Mouse (Mus musculus) limb, embryonic 13.5 days (tissue): Measurements from ENCODE around the gene Tomm7. TPM values are rescaled to one million over a fixed set of nuclear protein-coding genes. Genes with fewer than 3 reads are reported as not detected.
"Not testable (repeated sequence)": the region's sequence is repeated elsewhere in the genome, so short reads cannot be mapped to it uniquely, and the experiment has no call there.

Experiments used
- ATAC-seq: fragments of 200-750 bp; cut with Nextera tagmentation; 2 replicates; pipeline ENCODE4 v1.8.0; 2017; ENCODE audit warnings: low read depth, moderate number of reproducible peaks, moderate TSS enrichment; ENCODE audit not compliant: low FRiP score
- H3K27ac ChIP-seq: fragments of 300-500 bp; sonication (generic); 2 replicates; pipeline ENCODE4 v1.5.1; 2015; ENCODE audit warnings: inconsistent platforms, mild to moderate bottlenecking, moderate library complexity
- H3K27me3 ChIP-seq: fragments of 300-500 bp; sonication (generic); 2 replicates; pipeline ENCODE4 v1.6.1; 2015; ENCODE audit warnings: mild to moderate bottlenecking, inconsistent platforms
- H3K36me3 ChIP-seq: fragments of 300-500 bp; sonication (generic); 2 replicates; pipeline ENCODE4 v1.6.1; 2015; ENCODE audit warnings: inconsistent platforms, mild to moderate bottlenecking, moderate library complexity
- H3K4me1 ChIP-seq: fragments of 300-500 bp; sonication (generic); 2 replicates; pipeline ENCODE4 v1.6.1; 2015; ENCODE audit warnings: inconsistent platforms
- H3K4me2 ChIP-seq: fragments of 300-500 bp; sonication (generic); replicated peaks from 2 replicates; pipeline ENCODE4 v1.6.1; 2015; ENCODE audit warnings: inconsistent platforms, mild to moderate bottlenecking, moderate library complexity
- H3K4me3 ChIP-seq: fragments of 300-500 bp; sonication (generic); 2 replicates; pipeline ENCODE4 v1.5.1; 2015; ENCODE audit warnings: moderate library complexity, mild to moderate bottlenecking, inconsistent platforms
- H3K9ac ChIP-seq: fragments of 300-500 bp; sonication (generic); 2 replicates; pipeline ENCODE4 v1.6.1; 2015; ENCODE audit warnings: mild to moderate bottlenecking, inconsistent platforms
- H3K9me3 ChIP-seq: fragments of 300-500 bp; sonication (generic); 2 replicates; pipeline ENCODE4 v1.6.1; 2016; ENCODE audit warnings: inconsistent platforms
- WGBS: fragments of 180-500 bp; shearing (Covaris S2); methylation state at CpG from one replicate; pipeline ENCODE4 v1.1.7; 2015; 5-methylcytosine and 5-hydroxymethylcytosine counted together
- polyA plus RNA-seq: library from polyadenylated mRNA; unstranded; fragments of >200 nt; fragmentation: Nextera tagmentation; extraction: Ambion mirVana; gene quantifications from 2 replicates; pipeline ENCODE4 v1.2.1, GENCODE M21; 2015

The Tomm7 gene
- polyA plus RNA-seq, 1 experiment from 2014 or later: 108 TPM

DNA sequence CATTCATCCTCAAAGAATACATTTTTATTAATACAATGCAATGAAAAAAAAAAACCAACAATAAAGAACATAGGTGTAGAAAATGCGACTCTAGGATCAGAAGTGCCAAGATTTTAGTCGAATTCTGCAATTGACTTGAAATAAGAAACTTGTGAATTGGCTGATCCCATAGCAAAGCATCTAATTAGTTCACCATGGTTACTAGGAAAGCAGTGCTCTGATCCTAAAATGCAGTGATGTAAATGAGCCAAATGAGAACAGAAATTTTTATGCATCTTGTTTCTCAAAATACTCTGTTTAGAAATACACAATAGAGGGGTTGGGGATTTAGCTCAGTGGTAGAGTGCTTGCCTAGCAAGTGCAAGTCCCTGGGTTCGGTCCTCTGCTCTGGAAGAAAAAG lies 1.2 kb upstream of the Tomm7 start:
- Histone ChIP-seq H3K4me2 (peak overlapping the region; percentile 80), H3K9ac (no peak overlapping the region), H3K36me3 (0 out of 2 replicates have a peak, but pooled peaks cover 7% of the 10 kb centered on the region), H3K27me3 (no peaks in the 10 kb centered on the region), H3K9me3 (no peaks in the 10 kb centered on the region), H3K4me3 (peak overlapping the region; percentile 73; the same call in 1 of the 2 replicates), H3K4me1 (peaks cover 20% of the 10 kb centered on the region), H3K27ac (no peak overlapping the region)
- WGBS: 85% methylated on average over 3 of the region's 3 CpGs
- no peak for ATAC-seq

DNA sequence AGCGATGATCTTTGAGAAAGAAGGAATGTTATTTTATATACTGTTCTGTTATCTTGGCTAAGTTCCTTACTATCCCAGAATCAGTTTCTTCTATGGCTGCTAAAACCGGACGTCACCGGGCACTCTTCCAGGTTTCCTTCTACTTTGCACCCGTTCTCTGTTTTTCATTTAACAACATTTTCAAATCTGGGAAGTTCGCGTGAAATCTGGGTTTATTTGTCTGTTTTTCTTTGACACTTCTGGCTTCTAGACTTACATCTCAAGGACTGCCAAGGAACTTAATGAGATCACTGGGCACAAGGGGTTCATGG lies 525 bp upstream of the Tomm7 start:
- Histone ChIP-seq H3K27ac (peak overlapping the region; percentile 84), H3K4me3 (peak overlapping the region; percentile 73), H3K27me3 (no peaks in the 10 kb centered on the region), H3K4me1 (peaks cover 20% of the 10 kb centered on the region), H3K9me3 (no peaks in the 10 kb centered on the region), H3K4me2 (peak overlapping the region; percentile 80), H3K9ac (peak overlapping the region; percentile 84), H3K36me3 (0 out of 2 replicates have a peak, but pooled peaks cover 8% of the 10 kb centered on the region)
- WGBS: 19% methylated on average over 7 of the region's 7 CpGs
- ATAC-seq: peak; percentile 22; the same call in 1 of the 2 replicates

DNA sequence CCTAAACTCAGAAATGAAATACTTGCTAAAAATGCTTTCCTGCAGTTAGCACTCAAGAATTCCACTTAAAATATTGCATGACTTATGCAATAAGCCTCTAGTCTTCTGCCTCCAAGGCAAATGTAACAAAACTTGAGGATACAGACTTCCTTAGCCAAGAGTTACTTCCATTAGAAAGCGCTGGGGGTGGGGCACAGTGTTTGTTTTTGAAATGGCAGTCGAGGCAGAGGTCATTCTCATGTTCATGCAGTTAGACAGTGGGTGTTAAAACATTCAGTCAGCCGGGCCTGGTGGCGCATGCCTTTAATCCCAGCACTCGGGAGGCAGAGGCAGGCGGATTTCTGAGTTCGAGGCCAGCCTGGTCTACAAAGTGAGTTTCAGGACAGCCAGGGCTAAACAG lies 5.8 kb downstream of the Tomm7 start:
- WGBS: 91% methylated on average over 7 of the region's 7 CpGs
- Histone ChIP-seq H3K4me2 (no peak overlapping the region), H3K9ac (no peak overlapping the region), H3K4me3 (no peak overlapping the region), H3K27ac (no peak overlapping the region), H3K36me3 (peaks cover 15% of the 10 kb centered on the region), H3K27me3 (0 out of 2 replicates have a peak, but pooled peaks cover under 1% of the 10 kb centered on the region), H3K9me3 (no peaks in the 10 kb centered on the region), H3K4me1 (peaks cover 11% of the 10 kb centered on the region)
- no peak for ATAC-seq

DNA sequence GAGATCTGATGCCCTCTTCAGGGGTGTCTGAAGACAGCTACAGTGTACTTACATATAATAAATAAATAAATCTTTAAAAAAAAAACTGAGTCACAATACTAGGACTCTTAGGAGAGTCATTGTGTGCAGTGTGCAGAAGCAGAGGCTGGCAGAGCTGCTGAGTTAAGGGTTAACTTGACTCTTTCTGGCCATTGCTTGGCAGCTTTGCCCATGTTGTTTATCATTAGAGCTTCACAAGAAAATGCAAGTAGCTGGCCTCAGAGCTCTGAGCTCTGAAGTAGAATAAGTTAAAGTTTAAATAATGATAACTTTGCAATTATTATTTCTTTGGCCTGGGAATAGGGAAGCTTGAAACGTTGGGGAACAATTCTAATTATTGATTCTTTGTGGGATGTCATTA lies 8.3 kb downstream of the Tomm7 start:
- not testable (repeated sequence) for H3K4me1 ChIP-seq, H3K4me3 ChIP-seq, H3K9ac ChIP-seq, H3K27ac ChIP-seq, ATAC-seq, H3K9me3 ChIP-seq, H3K4me2 ChIP-seq
- WGBS: 74% methylated on average over 1 of the region's 1 CpGs
- Histone ChIP-seq H3K36me3 (peaks cover 11% of the 10 kb centered on the region), H3K27me3 (peaks cover 18% of the 10 kb centered on the region)

DNA sequence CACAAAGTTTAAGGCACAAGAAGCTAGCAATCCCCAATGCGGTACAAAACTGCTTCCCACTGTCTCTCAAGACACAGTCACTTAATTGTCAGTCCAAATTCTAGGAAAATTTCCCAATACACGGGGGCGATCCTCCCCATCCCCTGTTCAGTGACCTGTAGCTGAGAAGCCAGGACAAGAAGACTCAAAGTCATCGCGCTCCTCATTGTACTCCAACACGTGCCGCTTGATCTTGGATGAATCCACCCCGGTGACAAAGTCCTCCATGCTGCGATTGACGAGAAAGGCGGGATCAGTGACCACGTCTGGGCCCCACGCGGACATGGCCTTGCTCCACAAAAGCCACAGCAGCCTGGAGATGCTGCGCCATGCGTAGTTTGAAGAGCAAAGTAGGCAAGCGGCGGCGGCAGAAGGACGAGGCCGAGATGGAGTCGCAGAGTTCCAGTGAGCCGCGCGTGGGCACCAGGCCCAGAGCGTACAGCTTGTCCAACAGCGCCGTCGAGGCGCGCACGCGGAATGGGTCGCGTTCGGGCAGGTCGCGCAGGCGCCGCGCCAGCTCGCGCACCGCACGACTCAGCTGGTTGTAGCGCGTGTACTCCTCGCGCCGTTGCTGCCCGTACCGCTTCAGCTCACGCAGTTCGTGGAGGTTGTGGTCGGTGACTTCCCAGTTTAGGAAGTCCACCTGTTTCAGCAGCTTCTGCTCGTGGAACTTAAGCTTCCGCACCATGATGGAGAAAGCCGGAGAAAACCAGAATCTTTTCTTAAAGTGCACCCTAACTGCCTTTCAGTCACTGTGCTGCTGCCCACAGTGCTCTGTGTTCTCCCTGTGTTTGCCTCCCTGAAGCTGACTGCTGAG lies 12.8 kb downstream of the Tomm7 start:
- H3K9ac ChIP-seq: 0 out of 2 replicates have a peak overlapping the region, but pooled peaks have one; percentile 25
- peaks cover 4% of the 10 kb centered on the region; the same call in 1 of the 2 replicates for H3K4me1 ChIP-seq
- no peak overlapping the region for H3K27ac ChIP-seq
- H3K4me3 ChIP-seq: peak overlapping the region; percentile 28
- peaks cover 31% of the 10 kb centered on the region for H3K27me3 ChIP-seq
- H3K4me2 ChIP-seq: peak overlapping the region; percentile 53
- no peak for ATAC-seq
- no peaks in the 10 kb centered on the region for H3K36me3 ChIP-seq
- no peaks in the 10 kb centered on the region for H3K9me3 ChIP-seq
- WGBS: 37% methylated on average over 58 of the region's 58 CpGs

DNA sequence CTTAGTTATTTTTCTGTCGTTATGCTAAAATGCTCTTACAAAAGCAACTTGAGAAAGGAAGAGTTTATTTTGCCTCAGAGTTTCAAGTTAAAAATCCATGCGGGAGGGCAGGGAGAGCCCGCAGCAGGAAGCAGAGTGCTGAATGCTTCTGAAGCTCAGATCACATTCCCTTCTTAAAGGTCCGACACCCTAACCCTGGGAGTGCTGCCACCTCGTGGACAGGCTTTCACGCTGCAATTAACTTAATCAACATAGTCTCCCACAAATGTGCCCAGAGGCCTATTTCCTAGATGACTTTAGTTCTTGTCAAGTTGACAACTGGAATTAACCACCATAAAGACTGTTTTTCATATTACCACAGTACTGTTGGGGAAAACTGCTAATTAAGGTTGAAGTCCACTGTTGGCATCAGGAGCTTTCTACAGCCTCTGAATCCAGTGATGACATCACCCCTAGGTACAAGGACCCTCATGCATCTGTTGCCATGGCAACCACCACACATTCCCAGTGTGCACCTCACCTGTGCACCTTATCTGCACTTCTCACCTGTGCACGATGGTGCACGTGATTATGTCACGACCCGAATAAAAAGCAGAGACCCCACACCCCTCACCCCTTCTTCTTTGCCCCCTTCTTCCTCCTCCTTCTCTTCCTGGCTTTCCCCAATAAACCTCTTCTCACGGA lies 17.5 kb downstream of the Tomm7 start:
- Histone ChIP-seq H3K9me3 (no peaks in the 10 kb centered on the region), H3K4me1 (peaks cover 4% of the 10 kb centered on the region; the same call in 1 of the 2 replicates), H3K27me3 (peaks cover 21% of the 10 kb centered on the region), H3K36me3 (0 out of 2 replicates have a peak, but pooled peaks cover 3% of the 10 kb centered on the region), H3K9ac (no peak overlapping the region), H3K4me3 (no peak overlapping the region), H3K4me2 (no peak overlapping the region), H3K27ac (no peak overlapping the region)
- WGBS: 36% methylated on average over 11 of the region's 11 CpGs
- ATAC-seq: no peak

DNA sequence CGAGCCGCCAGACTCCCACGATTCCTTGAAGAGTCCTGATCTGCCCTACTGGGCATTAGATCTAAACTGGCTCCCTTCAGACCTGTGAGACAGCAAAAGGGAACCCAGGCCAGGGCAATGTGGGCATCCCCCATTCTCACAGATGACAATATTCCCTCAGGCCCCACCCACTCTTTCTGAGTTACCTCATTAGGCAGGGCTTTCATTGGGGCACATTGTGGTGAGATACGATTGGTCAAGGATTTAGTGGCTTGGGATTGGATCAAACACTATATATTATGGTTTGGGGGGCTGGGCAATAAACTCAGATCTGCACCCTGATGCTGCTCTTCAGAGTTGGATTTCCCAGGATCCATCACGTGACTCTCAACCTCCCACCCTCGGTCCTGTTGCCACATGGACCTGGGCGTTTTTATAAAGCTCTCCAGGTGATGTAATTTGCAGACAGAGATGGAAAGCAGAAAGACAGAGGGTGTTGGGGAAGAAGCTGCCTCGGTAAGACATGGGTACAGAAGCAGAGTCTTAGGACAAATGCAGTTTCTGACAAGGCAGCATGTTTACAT lies 19.7 kb downstream of the Tomm7 start:
- H3K9ac ChIP-seq: no peak overlapping the region
- no peak overlapping the region for H3K27ac ChIP-seq
- no peak overlapping the region for H3K4me3 ChIP-seq
- H3K4me1 ChIP-seq: no peaks in the 10 kb centered on the region
- no peak for ATAC-seq
- no peaks in the 10 kb centered on the region for H3K9me3 ChIP-seq
- WGBS: 81% methylated on average over 8 of the region's 8 CpGs
- peaks cover 15% of the 10 kb centered on the region for H3K36me3 ChIP-seq
- no peak overlapping the region for H3K4me2 ChIP-seq
- H3K27me3 ChIP-seq: peaks cover 7% of the 10 kb centered on the region; the same call in 1 of the 2 replicates

DNA sequence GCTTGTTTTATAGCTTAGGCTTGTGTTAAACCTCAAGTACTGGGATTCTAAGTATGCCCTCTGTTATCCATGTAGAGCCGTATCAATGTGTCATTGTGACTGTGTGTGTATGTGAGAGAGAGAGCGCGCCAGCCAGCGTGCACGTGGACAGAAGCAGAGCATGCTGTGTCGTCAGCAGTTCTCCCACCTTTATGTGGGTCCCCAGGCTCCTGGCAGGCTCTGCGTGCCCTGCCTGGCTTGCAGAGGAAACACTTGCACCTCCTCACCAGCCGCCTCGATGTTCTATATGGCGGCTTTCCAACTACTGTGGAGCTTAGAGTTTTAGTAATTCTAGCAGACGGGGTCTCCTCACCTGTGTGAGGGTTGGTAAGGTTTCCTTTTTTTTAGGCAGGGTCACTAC lies 21.7 kb downstream of the Tomm7 start:
- no peak overlapping the region for H3K9ac ChIP-seq
- no peak for ATAC-seq
- no peaks in the 10 kb centered on the region for H3K27me3 ChIP-seq
- H3K4me3 ChIP-seq: no peak overlapping the region
- no peaks in the 10 kb centered on the region for H3K9me3 ChIP-seq
- H3K36me3 ChIP-seq: peaks cover 30% of the 10 kb centered on the region
- 73% methylated on average over 11 of the region's 11 CpGs for WGBS
- no peaks in the 10 kb centered on the region for H3K4me1 ChIP-seq
- no peak overlapping the region for H3K4me2 ChIP-seq
- no peak overlapping the region for H3K27ac ChIP-seq

DNA sequence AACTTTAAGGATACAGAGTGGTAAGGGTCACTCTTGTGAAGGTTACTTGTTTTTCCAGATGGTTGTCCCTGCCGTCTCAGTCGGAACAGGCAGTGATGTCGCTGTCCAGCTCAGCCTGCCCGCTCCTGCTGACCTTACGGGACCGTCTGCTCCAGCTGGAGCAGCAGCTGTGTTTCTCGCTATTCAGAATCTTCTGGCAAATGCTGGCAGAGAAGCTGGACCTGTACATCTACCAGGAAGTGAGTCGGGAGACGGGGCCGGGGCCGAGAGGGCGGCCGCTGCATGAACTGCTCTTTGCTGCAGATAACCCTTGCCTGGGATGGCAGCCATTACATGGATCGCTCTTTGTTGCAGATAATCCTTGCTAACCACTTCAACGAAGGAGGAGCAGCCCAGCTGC lies 27.3 kb downstream of the Tomm7 start:
- no peak for ATAC-seq
- H3K4me3 ChIP-seq: no peak overlapping the region
- H3K4me1 ChIP-seq: no peaks in the 10 kb centered on the region

DNA sequence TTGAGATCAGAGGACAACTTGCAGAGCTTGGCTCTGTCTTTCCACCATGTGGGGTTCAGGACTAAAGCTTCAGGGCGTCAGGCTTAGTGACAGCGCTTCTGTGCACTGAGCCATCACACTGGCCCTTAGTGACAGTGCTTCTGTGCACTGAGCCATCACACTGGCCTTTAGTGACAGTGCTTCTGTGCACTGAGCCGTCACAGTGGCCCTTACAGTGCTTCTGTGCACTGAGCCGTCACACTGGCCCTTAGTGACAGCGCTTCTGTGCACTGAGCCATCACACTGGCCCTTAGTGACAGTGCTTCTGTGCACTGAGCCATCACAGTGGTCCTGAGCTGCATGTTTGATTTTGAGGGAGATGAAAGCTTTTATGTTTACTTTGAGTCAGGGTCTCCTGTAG lies 29.1 kb downstream of the Tomm7 start:
- no peak overlapping the region for H3K4me2 ChIP-seq
- H3K9ac ChIP-seq: no peak overlapping the region
- ATAC-seq: no peak
- H3K27ac ChIP-seq: no peak overlapping the region
- no peak overlapping the region for H3K4me3 ChIP-seq
- peaks cover 92% of the 10 kb centered on the region for H3K36me3 ChIP-seq
- no peaks in the 10 kb centered on the region for H3K27me3 ChIP-seq
- WGBS: 88% methylated on average over 5 of the region's 5 CpGs
- H3K4me1 ChIP-seq: no peaks in the 10 kb centered on the region
- no peaks in the 10 kb centered on the region; the same call in 1 of the 2 replicates for H3K9me3 ChIP-seq

More for the DNA sequence above, 27.3 kb downstream of the Tomm7 start:
- WGBS: 91% methylated on average over 15 of the region's 15 CpGs
- no peak overlapping the region for H3K27ac ChIP-seq
- H3K9ac ChIP-seq: no peak overlapping the region
- no peaks in the 10 kb centered on the region for H3K27me3 ChIP-seq
- H3K36me3 ChIP-seq: peaks cover 80% of the 10 kb centered on the region
- H3K9me3 ChIP-seq: no peaks in the 10 kb centered on the region; the same call in 1 of the 2 replicates
- H3K4me2 ChIP-seq: no peak overlapping the region

DNA sequence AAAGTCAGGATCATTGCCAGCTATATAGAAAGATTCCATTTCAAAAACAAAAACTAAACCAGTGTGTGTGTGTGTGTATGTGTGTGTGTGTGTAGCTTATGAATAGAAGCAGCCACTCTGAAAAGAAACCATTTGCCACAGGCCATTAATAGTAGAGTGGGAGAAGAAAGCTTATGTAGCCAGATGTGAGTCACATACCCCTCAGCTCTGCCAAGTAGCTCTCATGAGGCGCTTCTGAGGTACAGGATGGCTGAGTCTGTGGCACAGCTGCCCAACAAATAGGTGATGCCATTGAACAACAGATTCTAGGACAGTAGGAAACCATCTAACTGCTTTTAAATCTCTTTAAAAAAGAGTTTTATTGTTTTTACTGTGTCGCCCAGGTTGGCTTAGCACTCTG lies 51.2 kb downstream of the Tomm7 start:
- H3K36me3 ChIP-seq: peaks cover 51% of the 10 kb centered on the region
- H3K9me3 ChIP-seq: no peaks in the 10 kb centered on the region
- H3K27me3 ChIP-seq: no peaks in the 10 kb centered on the region
- H3K27ac ChIP-seq: no peak overlapping the region
- ATAC-seq: no peak
- WGBS: 88% methylated on average over 2 of the region's 2 CpGs
- H3K4me1 ChIP-seq: peaks cover 9% of the 10 kb centered on the region
- no peak overlapping the region for H3K9ac ChIP-seq
- H3K4me2 ChIP-seq: no peak overlapping the region
- H3K4me3 ChIP-seq: no peak overlapping the region

DNA sequence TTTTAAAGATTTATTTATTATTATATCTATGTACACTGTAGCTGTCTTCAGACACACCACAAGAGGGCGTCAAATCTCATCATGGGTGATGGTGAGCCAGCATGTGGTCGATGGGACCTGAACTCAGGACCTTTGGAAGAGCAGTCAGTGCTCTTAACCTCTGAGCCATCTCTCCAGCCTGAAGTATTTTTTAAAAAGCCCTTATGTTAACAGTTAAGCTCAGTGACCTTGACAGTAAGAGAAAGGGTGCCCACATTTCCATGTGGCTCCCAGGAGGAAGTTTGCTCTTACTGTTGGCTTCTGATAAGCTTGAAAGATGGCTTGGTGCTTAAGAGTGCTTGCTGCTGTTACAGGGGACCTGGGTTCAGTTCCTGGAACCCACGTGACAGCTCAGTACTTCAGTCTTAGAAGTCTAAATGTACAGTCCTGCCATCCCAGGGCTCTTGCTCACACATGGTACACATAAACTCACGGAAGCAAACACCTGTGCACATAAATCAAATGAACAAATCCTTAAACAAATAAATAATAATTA lies 54.8 kb downstream of the Tomm7 start:
- ATAC-seq: no peak
- H3K9me3 ChIP-seq: no peaks in the 10 kb centered on the region
- H3K4me1 ChIP-seq: peaks cover 9% of the 10 kb centered on the region
- no peak overlapping the region for H3K9ac ChIP-seq
- H3K36me3 ChIP-seq: peaks cover 20% of the 10 kb centered on the region
- H3K27ac ChIP-seq: no peak overlapping the region
- H3K27me3 ChIP-seq: no peaks in the 10 kb centered on the region
- peak overlapping the region; percentile 82; the same call in 1 of the 2 replicates for H3K4me2 ChIP-seq
- no peak overlapping the region for H3K4me3 ChIP-seq
- WGBS: 80% methylated on average over 4 of the region's 4 CpGs
